Mouse (Mus musculus): ENCODE measurements around the gene Ppp1r3g. TPM values are rescaled to one million over a fixed set of nuclear protein-coding genes. Genes with fewer than 3 reads are reported as not detected.

Gene Ppp1r3g
- not detected in 2 replicates for total RNA-seq (2017)

DNA sequence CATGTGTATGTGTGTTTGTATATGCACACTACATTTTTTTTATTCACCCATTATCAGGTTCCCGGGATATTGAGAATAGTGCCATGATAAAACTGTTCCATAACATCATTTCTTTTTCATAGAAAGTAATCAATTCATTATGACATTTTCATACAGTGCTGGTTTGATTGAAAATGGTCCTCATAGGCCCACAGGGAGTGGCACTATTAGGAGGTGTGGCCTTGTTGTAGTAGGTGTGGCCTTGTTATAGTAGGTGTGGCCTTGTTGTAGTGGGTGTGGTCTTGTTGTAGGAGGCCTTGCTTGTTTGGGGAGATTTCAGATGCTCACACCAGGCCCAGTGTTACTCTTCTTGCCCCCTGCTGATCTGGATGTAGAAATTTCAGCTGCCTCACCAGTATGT is at the start of gene Ppp1r3g:
Ppp1r3g (plus strand) TSS at position 301 of the 400 bp plus-strand sequence.
- no peak for ATAC-seq (ENCODE audit: extremely low read depth, insufficient number of reproducible peaks, low FRiP score, poor library complexity, severe bottlenecking)

DNA sequence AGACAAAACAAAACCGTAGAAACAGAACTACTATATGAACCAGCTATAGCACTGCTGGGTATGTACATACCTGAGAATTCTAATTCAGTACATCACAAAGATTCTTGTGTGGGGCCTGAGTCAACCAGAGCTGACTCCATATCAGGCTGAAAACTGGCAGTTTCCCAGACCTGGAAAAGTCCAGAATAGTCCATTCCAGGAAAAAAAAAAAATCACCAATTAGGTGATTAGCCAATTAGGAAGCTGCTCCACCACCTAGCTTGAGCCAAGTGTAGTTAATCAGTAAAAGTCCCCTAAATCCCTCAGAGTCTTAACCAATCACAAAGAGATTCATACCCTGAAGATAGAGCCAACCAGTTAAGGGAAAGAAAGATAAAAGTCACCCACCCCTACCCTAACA is 47.2 kb upstream of the Ppp1r3g start:
- ATAC-seq (ENCODE audit: extremely low read depth, insufficient number of reproducible peaks, low FRiP score, poor library complexity, severe bottlenecking): no peak

GRCm38 (mm10) chr13:35937991-35938390 is 20.6 kb upstream of the Ppp1r3g start:
- ATAC-seq (ENCODE audit: extremely low read depth, insufficient number of reproducible peaks, low FRiP score, poor library complexity, severe bottlenecking): no peak

DNA sequence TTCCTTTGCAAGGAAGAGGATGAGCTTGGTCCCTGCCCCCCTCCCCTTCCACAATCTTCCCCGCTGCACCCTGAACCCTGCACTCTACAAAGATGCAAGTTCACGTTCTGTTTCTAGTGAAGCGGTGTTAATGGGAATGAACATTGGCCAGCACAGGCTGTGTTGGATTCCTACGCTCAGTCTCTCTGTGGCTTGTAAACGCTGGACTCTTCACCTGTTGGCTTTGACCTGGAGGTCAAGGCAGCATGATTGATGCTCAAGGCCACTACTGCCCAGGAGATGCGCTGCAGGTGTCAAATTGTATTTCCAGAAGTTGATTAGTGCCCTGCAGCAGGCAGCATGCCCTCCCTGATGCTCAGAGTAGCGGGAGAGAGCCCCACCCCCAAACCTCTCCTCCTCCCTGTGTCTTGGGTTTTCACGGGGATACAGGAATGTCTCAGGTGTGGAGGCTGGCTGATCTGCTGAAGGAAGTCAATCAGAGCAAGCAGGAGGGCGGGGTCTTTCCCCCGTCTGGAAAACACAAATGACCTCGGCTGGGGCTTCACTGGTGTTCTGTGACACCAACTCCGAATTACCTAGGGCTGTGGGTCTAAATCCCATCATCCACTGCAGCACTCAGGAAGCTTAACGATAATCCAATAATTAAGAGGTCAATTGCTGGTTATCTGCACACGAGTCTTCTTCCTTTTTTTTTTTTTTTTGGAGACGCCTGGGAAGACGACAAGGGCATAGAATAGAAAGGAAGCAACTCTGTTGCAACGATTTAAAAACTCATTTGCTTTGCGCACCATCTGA is 18.6 kb upstream of the Ppp1r3g start:
- ATAC-seq (ENCODE audit: extremely low read depth, insufficient number of reproducible peaks, low FRiP score, poor library complexity, severe bottlenecking): no peak

DNA sequence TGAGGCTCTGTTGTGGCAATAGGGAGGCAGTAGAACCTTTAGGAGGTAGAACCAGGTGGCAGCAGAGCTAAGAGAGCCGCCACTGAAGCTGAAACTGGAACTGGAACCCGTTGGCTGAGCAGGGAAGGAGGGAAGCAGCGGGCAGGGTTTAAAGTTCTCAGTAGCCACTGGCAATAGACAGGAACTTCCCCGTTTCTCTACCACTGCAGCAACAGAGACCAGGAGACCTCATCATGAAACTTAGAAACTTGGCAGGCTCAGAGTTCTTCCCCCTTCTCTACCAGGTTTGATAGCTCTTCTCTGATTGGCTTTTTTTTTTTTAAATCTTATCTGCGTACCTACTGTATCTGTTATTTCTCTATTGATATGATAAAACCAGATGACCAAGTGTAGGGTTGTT is 17.7 kb upstream of the Ppp1r3g start:
- no peak for ATAC-seq (ENCODE audit: extremely low read depth, insufficient number of reproducible peaks, low FRiP score, poor library complexity, severe bottlenecking)

DNA sequence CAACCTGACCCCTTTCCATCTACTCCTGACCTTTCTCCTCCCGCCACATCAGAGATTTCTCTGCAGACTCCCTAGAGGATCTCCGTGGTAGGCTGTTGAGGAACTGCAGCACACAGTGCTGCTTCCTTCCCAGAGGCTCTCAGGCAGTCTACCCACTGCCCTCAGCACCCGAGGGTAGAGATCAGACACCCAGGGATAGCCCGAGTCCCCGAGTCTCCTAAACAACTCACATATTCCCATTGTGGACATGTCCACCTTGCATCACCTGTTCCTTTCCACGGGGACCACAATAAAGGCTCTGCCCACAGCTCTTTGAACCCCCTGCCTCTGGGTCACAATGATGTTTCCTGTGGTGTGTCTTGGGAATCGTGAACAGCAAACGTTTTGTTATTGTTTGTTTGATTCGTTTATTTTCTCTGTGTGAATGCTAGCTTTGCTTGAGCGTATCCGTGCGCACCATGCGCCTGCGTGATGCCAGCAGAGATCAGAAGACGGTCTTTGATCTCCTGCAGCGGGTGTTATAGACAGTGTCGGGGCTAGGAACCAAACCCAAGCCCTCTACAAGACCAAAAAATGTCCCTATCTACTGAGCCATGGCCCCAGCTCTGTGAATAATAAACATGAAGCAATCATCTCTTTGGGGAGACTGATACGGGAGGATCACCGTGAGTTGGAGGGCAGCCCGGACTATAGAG is 11.8 kb upstream of the Ppp1r3g start:
- ATAC-seq (ENCODE audit: extremely low read depth, insufficient number of reproducible peaks, low FRiP score, poor library complexity, severe bottlenecking): no peak

- peak; percentile 68 for ATAC-seq (ENCODE audit: extremely low read depth, insufficient number of reproducible peaks, low FRiP score, poor library complexity, severe bottlenecking)
Observed at GRCm38 (mm10) chr13:35947354-35948000, 11.2 kb upstream of the Ppp1r3g start.

- ATAC-seq (ENCODE audit: extremely low read depth, insufficient number of reproducible peaks, low FRiP score, poor library complexity, severe bottlenecking): peak; percentile 65
Observed at GRCm38 (mm10) chr13:35949814-35950455, 8.7 kb upstream of the Ppp1r3g start.

- ATAC-seq (ENCODE audit: extremely low read depth, insufficient number of reproducible peaks, low FRiP score, poor library complexity, severe bottlenecking): no peak
Observed at GRCm38 (mm10) chr13:35959391-35960067, 890 bp downstream of the Ppp1r3g start.

GRCm38 (mm10) chr13:35963583-35963982 is 4.9 kb downstream of the Ppp1r3g start:
- ATAC-seq (ENCODE audit: extremely low read depth, insufficient number of reproducible peaks, low FRiP score, poor library complexity, severe bottlenecking): no peak

GRCm38 (mm10) chr13:35967690-35968089 is 9.1 kb downstream of the Ppp1r3g start:
- ATAC-seq (ENCODE audit: extremely low read depth, insufficient number of reproducible peaks, low FRiP score, poor library complexity, severe bottlenecking): no peak

- no peak for ATAC-seq (ENCODE audit: extremely low read depth, insufficient number of reproducible peaks, low FRiP score, poor library complexity, severe bottlenecking)
Observed at GRCm38 (mm10) chr13:35968131-35968718, 9.6 kb downstream of the Ppp1r3g start.

- ATAC-seq (ENCODE audit: extremely low read depth, insufficient number of reproducible peaks, low FRiP score, poor library complexity, severe bottlenecking): no peak
Observed at GRCm38 (mm10) chr13:35968719-35969430, 10.2 kb downstream of the Ppp1r3g start.

- ATAC-seq (ENCODE audit: extremely low read depth, insufficient number of reproducible peaks, low FRiP score, poor library complexity, severe bottlenecking): no peak
Observed at GRCm38 (mm10) chr13:35969431-35969721, 10.7 kb downstream of the Ppp1r3g start.

DNA sequence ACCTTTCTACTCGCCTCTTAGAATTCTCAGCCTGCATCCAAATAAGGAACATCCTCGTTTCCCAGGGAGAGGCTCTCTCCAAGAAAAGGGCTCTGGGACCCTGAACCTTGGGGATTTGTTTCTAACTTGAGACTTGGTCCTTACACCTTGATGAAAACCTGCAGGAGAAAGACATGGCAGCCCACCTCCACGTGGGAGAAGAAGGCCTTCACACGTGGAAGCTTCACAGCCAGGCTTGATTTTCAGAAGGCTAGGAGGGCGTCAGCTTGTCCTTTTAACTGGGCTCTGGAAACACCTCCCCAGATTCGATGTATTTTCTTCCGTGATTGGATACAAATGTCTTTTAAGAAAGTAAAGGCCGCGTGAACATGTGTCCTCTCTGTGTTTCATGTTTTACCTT is 11.2 kb downstream of the Ppp1r3g start:
- no peak for ATAC-seq (ENCODE audit: extremely low read depth, insufficient number of reproducible peaks, low FRiP score, poor library complexity, severe bottlenecking)

GRCm38 (mm10) chr13:35976912-35977311 is 18.3 kb downstream of the Ppp1r3g start:
- no peak for ATAC-seq (ENCODE audit: extremely low read depth, insufficient number of reproducible peaks, low FRiP score, poor library complexity, severe bottlenecking)

DNA sequence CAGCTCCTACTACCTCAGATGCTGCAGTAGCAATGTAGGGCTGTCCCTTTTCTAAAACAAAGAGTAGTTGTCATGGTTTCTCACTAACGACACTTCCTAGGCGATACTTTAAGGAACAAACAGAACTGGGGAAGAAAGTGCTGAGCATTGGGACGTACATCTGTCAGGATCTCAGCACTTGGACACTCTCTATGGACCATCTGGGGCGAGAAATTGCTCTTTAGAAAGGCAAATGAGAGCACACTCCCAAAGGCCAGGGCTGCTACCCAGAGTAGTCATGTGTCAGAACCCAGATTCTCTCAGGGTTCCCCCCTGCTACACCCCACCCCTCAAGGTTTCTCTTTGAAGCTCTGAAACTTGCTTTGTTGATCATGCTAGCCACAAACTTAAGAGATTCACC is 21.8 kb downstream of the Ppp1r3g start:
- ATAC-seq (ENCODE audit: extremely low read depth, insufficient number of reproducible peaks, low FRiP score, poor library complexity, severe bottlenecking): no peak

- ATAC-seq (ENCODE audit: extremely low read depth, insufficient number of reproducible peaks, low FRiP score, poor library complexity, severe bottlenecking): no peak
Observed at GRCm38 (mm10) chr13:35982985-35983384, 24.3 kb downstream of the Ppp1r3g start.
